ENCODE assay signal across 8 mouse cellular contexts in the genomic region with DNA sequence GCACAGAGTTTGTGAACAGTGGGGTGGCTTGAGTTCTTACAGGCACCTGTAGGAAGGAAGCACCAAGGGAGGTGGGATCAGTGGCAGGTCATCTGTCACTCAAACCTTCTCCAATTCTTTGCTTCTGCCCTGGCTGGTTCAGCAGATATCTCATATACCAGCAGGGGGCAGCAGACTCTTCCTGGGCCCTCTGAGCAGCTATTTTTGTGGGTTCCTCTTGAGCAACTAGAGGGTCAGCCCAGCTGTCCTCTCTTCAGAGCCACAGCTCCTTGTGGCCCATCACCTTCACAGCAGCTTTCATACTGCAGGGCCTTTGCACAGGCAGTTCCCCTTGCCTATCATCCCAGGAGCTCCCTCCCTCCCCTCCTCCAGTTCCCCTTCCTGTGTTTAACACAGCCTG. TPM values are rescaled to one million over a fixed set of nuclear protein-coding genes. Genes with fewer than 3 reads are reported as not detected.
A peak's percentile ranks its signal among the peaks of the same experiment; 100 is the strongest.
DNase-seq lines count a peak whose midpoint lies in the region; ATAC-seq and TF ChIP-seq lines count a peak whose summit lies in the region.
"Had no signal": no experiment of that assay in that cellular context is flagged by ENCODE, and none has a peak within 500 bp of the region (broad histone marks: within the 10 kb centered on the region; RNA-seq: fewer than 3 reads in every experiment).

No protein-coding gene starts in this region.

- H3K27me3 ChIP-seq in embryonic facial prominence, embryonic 11.5 days (ENCODE audit: control insufficient read depth, insufficient read depth, low read length), result no peaks in the 10 kb centered on the region
- H3K27me3 ChIP-seq in liver, postnatal 0 days (ENCODE audit: insufficient read depth, low read length), result no peaks in the 10 kb centered on the region

- peak; percentile 53 for DNase-seq in ovary, postnatal 14 days (ENCODE audit: low spot score)
- no peak for DNase-seq in ovary, adult 18-20 months (ENCODE audit: low spot score)
- peak; percentile 58 for DNase-seq in adrenal gland, adult 2 months
- peak; percentile 77 for DNase-seq in embryonic facial prominence, embryonic 11.5 days (ENCODE audit: low spot score)
- DNase-seq in hindlimb bud, embryonic 11.5 days (ENCODE audit: extremely low spot score, low read depth, low spot score), result peak; percentile 12
- peak; percentile 73 for DNase-seq in liver, postnatal 0 days
- peak; percentile 66 for DNase-seq in right cerebral cortex, adult 18-20 months

- no peaks in the 10 kb centered on the region for H3K9me3 ChIP-seq in embryonic facial prominence, embryonic 11.5 days (replicated peaks; ENCODE audit: control insufficient read depth, low read length)
- no peaks in the 10 kb centered on the region for H3K9me3 ChIP-seq in liver, postnatal 0 days (ENCODE audit: low read length)

- no peak overlapping the region for H3K27ac ChIP-seq in embryonic facial prominence, embryonic 11.5 days (replicated peaks; ENCODE audit: low read depth, low read length)
- H3K27ac ChIP-seq in liver, postnatal 0 days (ENCODE audit: low read depth), result no peak overlapping the region

- peak; percentile 91 for TF ChIP-seq CTCF in liver, postnatal 0 days (IDR thresholded peaks at IDR 0.05; ENCODE audit: low read depth)

- H3K36me3 ChIP-seq in embryonic facial prominence, embryonic 11.5 days (replicated peaks; ENCODE audit: control insufficient read depth, insufficient read depth, low read depth, low read length), result peaks cover 2% of the 10 kb centered on the region
- peaks cover 30% of the 10 kb centered on the region for H3K36me3 ChIP-seq in liver, postnatal 0 days (replicated peaks; ENCODE audit: insufficient read depth, low read length)

- ATAC-seq in embryonic facial prominence, embryonic 11.5 days (replicated peaks; ENCODE audit: insufficient number of reproducible peaks, low FRiP score, low TSS enrichment, low read depth), result no peak
- ATAC-seq in liver, postnatal 0 days, result peak; percentile 33; the same call in 1 of the 2 replicates

- H3K4me3 ChIP-seq in embryonic facial prominence, embryonic 11.5 days (ENCODE audit: low read depth, low read length), result no peak overlapping the region
- H3K4me3 ChIP-seq in liver, postnatal 0 days (ENCODE audit: low read depth, low read length), result no peak overlapping the region

- no peak overlapping the region for H3K9ac ChIP-seq in embryonic facial prominence, embryonic 11.5 days (replicated peaks; ENCODE audit: low read length)
- no peak overlapping the region for H3K9ac ChIP-seq in liver, postnatal 0 days (replicated peaks)

- no peaks in the 10 kb centered on the region; the same call in 1 of the 2 replicates for H3K4me1 ChIP-seq in embryonic facial prominence, embryonic 11.5 days (ENCODE audit: control insufficient read depth, insufficient read depth, low read length)
- peaks cover 23% of the 10 kb centered on the region for H3K4me1 ChIP-seq in liver, postnatal 0 days (ENCODE audit: insufficient read depth)

- no peak overlapping the region for H3K4me2 ChIP-seq in embryonic facial prominence, embryonic 11.5 days (ENCODE audit: low read depth, low read length)
- H3K4me2 ChIP-seq in liver, postnatal 0 days (ENCODE audit: low read depth, low read length), result no peak overlapping the region

- TF ChIP-seq EP300 in liver, postnatal 0 days (IDR thresholded peaks at IDR 0.05; ENCODE audit: low read depth), result no peak

RNA-seq across cellular contexts. Expression of gene Nccrp1, which starts 21.2 kb away (rescaled TPM):
- not detected for total RNA-seq in adrenal gland, adult 2 months (2021)
- 0.10 TPM in 1 of 2 replicates, not detected in the other for polyA plus RNA-seq in adrenal gland, adult 2 months (2012; rRNA removed)
- polyA plus RNA-seq in embryonic facial prominence, embryonic 11.5 days (2014; fragmentation: Nextera tagmentation; extraction: Ambion mirVana), result not detected in 2 replicates
- polyA plus RNA-seq in liver, postnatal 0 days (2015; fragmentation: Nextera tagmentation; extraction: Ambion mirVana), result not detected in 2 replicates
- total RNA-seq: gastrocnemius, adult 8-10 months had no signal

RNA-seq across cellular contexts. Expression of gene Sycn, which starts 27.6 kb away (rescaled TPM):
- total RNA-seq in adrenal gland, adult 2 months (2021), result not detected
- 0.44 and 0.48 TPM in 2 replicates for polyA plus RNA-seq in adrenal gland, adult 2 months (2012; rRNA removed)
- not detected in 2 replicates for polyA plus RNA-seq in embryonic facial prominence, embryonic 11.5 days (2014; fragmentation: Nextera tagmentation; extraction: Ambion mirVana)
- polyA plus RNA-seq in liver, postnatal 0 days (2015; fragmentation: Nextera tagmentation; extraction: Ambion mirVana), result 1.3 and 7.7 TPM in 2 replicates
- total RNA-seq: gastrocnemius, adult 8-10 months had no signal

RNA-seq across cellular contexts. Expression of gene Samd4b, which starts 29.7 kb away (rescaled TPM):
- 10 to 100 TPM; 61.0 to 78.2 TPM for total RNA-seq in adrenal gland, adult 2 months (2021)
- polyA plus RNA-seq in adrenal gland, adult 2 months (2012; rRNA removed), result 127 and 146 TPM in 2 replicates
- 29.4 and 30.9 TPM in 2 replicates for polyA plus RNA-seq in embryonic facial prominence, embryonic 11.5 days (2014; fragmentation: Nextera tagmentation; extraction: Ambion mirVana)
- 3.5 and 4.3 TPM in 2 replicates for polyA plus RNA-seq in liver, postnatal 0 days (2015; fragmentation: Nextera tagmentation; extraction: Ambion mirVana)

RNA-seq across cellular contexts. Expression of gene Pak4, which starts 29.7 kb away (rescaled TPM):
- total RNA-seq in adrenal gland, adult 2 months (2021), result 10 to 100 TPM; 28.7 to 29.6 TPM
- 53.5 and 54.9 TPM in 2 replicates for polyA plus RNA-seq in adrenal gland, adult 2 months (2012; rRNA removed)
- 25.6 and 28.6 TPM in 2 replicates for polyA plus RNA-seq in embryonic facial prominence, embryonic 11.5 days (2014; fragmentation: Nextera tagmentation; extraction: Ambion mirVana)
- polyA plus RNA-seq in liver, postnatal 0 days (2015; fragmentation: Nextera tagmentation; extraction: Ambion mirVana), result 5.3 and 6.2 TPM in 2 replicates

RNA-seq across cellular contexts. Expression of gene Ifnl3, which starts 45.6 kb away (rescaled TPM):
- total RNA-seq in adrenal gland, adult 2 months (2021), result not detected
- polyA plus RNA-seq in adrenal gland, adult 2 months (2012; rRNA removed), result 0.48 and 0.59 TPM in 2 replicates
- polyA plus RNA-seq in embryonic facial prominence, embryonic 11.5 days (2014; fragmentation: Nextera tagmentation; extraction: Ambion mirVana), result not detected in 2 replicates
- not detected in 2 replicates for polyA plus RNA-seq in liver, postnatal 0 days (2015; fragmentation: Nextera tagmentation; extraction: Ambion mirVana)
- total RNA-seq: gastrocnemius, adult 8-10 months had no signal
